Mouse (Mus musculus): ENCODE data around the gene Tnfaip6.

The Tnfaip6 gene

DNA sequence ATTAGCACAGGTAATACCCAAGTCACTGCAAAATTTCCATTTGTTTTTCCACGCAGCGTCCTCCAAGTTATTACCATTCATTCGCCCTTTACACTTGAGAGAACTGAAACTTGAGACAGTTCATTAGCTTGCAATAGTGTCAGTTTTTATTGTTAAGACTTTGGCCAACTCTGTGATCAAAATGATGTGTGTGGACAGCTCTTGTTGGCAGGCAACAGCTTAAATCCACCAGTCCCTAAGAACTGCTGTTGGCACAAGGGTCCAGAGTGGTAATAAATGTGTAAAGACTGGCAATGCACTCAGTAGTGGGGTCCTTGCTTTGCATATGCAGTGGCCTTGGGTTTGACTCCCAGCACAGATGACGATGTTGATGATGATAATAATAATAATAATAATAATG is 14.5 kb downstream of the Tnfaip6 start:
- no peak for DNase-seq (ENCODE audit: low read depth, low spot score)

DNA sequence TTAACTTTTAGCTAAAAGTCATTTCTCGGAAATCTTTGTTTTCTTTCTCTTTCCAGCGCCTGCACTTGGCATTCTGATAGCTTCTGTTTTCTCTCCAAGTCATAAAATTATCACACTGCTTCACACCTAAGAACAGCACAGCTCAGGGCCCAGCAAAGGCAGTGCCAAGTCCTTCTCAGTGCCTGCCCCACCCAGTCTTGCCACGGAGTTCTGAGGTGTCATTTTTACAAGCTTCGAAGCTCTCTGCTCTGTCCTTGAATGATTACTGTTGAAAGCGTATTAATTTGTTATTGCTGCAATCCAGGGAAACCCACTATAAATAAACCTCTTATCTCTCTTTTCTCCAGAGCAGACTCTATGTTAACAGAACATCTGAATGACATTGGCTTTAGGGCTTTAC is 15.7 kb downstream of the Tnfaip6 start:
- DNase-seq (ENCODE audit: low read depth, low spot score): no peak

DNA sequence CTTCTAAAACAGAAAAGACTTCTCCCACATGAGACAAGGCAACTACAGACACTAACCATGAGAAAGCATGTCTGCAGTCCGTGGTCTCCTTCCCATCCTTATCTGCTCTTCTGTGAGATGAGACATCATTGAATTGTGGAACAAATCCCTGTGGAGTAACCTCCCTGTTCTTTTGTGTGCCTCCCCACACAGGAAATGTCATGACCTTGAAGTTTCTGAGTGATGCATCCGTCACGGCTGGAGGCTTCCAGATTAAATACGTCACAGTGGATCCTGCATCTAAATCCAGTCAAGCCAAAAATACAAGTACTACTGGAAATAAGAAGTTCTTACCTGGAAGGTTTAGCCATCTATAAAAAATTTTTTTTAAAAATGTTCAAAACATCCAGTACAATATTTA is 17.8 kb downstream of the Tnfaip6 start:
- DNase-seq (ENCODE audit: low read depth, low spot score): no peak

DNA sequence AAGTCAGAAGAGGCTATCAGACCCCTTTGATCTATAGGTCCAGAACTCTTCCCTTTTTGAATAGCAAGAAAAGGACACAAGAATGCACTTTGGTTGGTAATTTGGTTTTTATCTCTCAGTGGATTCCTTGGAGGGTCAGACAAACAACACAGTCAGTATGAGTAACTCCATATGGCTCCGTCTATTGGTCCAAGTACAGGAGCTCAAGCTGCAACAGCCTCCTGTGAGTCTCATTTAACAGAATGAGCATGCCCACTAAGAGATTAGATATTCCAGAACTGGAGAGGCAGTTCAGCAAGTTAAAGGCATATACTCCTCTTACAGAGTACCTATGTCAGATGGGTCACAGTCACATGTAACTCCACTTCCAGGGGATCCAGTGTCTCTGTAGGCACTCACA is 19.3 kb downstream of the Tnfaip6 start:
- DNase-seq (ENCODE audit: low read depth, low spot score): no peak

DNA sequence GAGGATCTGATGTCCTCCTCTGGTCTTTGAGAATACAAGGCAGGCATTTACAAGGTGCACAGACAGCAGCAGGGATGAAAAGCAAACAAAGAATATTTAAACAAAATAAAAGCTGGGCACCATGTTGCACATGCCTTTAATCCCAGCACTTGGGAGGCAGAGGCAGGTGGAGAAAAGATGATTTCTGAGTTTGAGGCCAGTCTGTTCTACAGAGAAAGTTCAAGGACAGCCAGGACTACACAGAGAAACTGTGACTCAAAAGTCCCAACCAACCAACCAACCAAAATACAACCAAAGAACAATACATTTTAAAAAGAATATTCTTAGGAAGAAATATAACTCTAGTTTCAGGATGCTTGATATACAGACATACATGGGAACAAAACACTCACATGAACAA is 19.9 kb downstream of the Tnfaip6 start:
- DNase-seq (ENCODE audit: low read depth, low spot score): no peak

DNA sequence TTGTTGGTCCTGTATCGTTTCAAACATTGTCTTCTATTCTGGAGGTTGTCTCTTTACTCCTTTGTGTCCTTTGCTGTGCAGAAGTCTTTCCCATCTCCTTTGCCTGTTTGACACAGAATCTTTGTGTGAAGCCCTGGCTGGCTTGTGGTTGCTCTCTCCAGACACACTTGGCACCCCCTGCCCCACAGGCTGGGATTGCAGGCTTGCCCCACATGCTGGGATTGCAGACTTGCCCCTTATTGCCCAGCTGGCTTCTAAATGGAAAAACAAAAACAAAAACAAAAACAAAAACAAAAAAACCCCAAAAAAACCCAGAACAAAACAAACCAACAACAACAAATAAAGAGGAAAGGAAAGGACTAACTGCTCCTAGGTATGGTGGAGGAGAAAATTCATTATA is 30.8 kb downstream of the Tnfaip6 start:
- no peak for DNase-seq (ENCODE audit: low read depth, low spot score)

DNA sequence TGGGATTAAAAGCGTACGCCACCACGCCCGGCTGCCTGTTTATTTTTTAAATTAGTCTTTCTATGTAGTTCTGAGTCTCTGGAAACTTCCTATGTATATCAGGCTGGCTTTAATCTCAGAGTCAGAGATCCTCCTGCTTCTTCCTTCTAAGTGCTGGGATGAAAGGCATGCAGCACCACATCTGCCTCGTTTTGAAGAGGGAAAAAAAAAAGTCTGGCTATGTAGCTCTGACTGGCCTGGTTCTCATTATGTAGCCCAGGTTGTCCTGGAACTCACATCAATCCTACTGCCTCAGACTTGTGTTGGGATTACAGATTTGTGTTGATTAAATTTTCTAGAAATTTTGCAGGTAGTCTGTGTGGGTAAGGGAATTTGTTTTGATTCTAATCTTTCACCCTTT is 33.0 kb downstream of the Tnfaip6 start:
- DNase-seq (ENCODE audit: low read depth, low spot score): no peak

DNA sequence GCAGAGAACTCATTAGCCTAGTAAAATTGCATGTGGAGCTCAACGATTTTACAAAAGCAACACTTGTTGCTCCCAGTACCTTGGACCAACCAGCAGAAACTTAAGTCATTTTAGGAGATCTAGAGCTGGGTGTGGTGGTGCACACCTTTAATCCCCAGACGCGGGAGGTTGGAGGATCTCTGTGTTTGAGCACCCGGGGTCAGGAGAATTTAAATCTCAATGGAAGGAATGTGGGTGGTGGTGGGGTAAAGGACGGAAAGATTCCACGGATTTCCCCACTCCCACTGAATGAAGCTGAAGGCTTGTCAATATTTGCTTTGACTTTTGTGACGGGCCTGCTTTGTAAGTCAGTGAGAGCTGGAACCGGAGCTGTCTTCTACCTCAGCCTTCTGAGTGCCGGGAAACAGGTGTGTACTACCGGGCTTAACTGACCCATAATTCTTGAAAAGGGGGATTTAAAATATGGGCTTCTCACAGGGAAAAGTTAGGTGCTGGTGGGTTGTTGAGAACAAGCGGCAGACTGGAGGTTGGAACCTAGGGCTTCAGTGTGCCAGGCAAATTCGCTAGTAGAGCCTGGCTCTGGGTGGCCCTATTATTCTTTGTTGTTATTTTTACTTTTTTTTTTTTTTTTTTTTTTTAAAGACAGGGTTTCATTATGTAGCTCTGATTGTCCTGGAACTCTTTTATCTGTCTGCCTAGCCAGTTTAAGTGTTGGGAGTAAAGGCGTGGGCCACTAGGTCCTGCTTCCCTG is 33.6 kb downstream of the Tnfaip6 start:
- DNase-seq (ENCODE audit: low read depth, low spot score): no peak

DNA sequence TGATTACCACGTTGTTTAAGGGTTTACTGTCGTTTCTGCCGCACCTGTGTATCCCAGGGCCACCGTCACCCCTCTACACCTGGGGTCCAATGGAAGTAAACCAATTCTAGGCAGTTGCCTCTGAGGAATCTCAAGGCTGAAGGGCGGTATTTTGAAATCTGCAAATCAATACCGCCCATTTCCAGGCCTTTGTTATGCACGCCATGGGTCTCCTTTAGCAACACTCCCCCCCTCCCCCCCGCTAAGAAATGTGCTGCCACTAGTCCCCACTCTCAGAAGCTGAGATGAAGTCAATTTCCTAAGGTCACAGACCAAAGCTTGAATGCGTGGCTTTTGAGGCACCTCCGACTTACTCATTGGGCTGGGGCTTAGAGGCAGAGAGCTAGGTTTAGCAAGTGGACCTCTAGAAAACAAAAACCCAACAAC is 34.3 kb downstream of the Tnfaip6 start:
- no peak for DNase-seq (ENCODE audit: low read depth, low spot score)

DNA sequence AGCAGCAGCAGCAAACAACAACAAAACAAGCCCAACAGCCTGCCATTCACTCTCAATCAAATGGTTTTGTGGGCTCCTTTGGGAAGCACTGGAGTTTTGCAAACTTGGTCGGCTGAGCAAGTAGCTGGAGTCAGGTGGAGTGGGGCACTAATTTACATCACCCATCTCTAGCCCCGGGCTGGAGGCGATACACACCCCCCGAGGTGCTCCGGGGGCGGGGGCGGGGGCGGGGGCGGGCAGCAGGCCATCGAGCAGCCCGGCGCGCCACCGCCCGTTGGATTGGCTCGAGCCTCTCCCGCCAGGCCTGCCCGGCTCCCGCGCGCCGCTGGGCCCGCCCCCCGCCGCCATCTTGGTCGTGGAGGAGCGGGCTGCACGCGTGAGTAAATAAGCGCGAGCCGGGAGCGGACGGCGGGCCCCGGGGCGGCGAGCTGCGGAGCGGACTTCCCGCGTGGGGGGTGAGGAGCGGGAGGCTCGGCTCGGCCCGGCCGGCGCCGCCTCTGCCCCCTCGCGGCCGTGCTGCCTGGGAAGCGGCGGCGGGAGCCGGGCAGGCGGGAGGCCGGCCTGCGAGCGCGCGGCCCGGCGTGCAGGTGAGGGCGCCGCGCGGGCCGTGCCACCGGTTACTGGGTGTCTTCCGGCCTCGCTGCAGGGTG is 34.8 kb downstream of the Tnfaip6 start, which contains the start of gene Rif1:
Rif1 (plus strand) TSS at position 342 of the 650 bp plus-strand sequence.
- DNase-seq (ENCODE audit: low read depth, low spot score): no peak

DNA sequence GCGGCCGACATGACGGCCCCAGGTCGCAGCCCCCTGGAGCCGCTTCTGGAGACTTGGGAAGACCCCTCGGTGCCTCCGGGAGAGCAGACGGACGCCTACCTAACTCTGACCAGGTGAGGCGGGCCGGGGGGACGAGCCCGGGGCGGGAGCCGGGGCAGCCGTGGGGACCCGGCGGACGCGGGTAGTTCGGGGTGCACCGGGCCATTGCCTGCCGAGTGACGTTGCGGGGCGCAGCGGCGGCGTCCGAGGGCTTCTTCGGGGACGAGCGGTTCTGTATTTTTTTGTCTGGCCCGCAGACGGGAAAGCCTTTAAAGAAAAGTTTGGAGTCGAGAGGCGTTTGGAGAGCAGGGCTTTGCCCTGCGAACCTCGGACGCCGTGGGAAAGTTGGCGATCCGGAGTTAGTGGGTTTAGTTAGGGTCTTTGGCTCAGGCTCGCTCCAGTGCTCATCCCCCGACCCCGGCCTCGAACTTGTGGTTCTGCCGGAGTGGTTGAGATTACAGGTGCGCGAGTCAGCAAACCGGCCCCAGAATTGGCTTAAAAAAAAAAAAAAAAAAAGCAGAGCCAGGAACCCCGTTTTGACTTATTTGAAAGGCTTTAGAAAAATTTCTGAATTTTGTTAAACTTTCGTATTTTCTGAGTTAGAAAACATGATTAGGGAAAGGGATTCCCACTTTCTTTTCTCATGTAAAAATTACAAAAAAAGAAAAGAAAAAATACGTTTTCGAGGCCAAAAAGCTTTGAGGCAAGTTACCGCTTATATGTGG is 35.5 kb downstream of the Tnfaip6 start:
- DNase-seq (ENCODE audit: low read depth, low spot score): no peak

DNA sequence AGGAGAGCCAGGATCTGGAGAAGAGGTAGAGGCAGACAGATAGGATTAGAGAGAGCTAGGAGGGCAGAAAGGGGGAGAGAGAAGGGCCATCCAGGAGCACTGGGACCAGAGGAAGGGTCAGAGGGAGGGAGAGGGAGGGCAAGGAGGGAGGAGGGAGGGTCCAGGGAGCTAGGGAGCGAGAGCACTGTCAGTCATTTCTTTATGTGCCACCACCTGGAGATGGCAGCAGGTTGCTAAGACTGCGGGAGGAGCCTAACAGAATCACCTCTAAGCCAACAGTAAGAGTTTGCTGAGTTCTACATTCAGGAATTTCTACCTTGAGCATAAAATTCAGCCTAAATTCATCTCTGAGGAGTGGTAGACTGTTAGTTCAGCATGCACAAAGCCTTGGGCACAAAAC is 40.9 kb downstream of the Tnfaip6 start:
- DNase-seq (ENCODE audit: low read depth, low spot score): no peak

DNA sequence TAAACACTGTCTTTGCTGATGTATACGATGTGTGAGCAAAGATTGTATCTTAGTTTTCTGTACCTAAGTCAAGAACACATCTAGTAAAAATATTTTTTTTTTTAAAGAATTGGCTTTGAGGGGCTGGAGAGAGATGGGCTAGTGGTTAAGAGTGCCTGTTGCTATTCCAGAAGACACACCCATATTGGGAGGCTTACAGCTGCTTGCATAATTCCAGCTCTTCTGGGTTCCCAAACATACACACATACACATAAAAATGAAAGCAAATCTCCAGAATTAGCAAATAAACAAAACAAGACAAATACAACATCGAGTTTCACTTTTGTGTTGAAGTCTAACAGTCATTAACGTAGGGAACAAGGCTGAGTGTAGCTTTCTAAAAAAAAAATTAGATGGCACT is 46.2 kb downstream of the Tnfaip6 start:
- DNase-seq (ENCODE audit: low read depth, low spot score): no peak

DNA sequence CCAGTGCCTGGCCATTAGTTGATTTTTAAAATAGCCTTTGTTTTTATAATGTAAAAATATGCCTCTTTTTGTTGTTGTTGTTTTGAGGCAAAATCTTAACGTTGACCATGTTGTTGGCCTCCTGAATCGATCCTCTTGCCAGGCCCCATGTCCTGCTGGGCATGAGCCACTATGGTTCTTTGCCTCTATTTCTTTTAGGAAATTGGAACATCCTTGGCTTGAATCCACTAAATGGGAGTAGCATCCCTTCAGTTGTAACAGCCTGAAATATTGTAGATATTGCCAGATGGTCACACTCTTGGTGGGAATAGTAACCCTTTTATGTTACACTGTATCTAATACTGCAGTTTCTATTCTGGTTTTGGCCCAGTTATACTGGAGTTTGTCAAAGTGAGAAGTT is 46.8 kb downstream of the Tnfaip6 start:
- DNase-seq (ENCODE audit: low read depth, low spot score): no peak
